Mouse (Mus musculus): Measurements from ENCODE around the gene 4833427G06Rik. TPM values are rescaled to one million over a fixed set of nuclear protein-coding genes. Genes with fewer than 3 reads are reported as not detected.
A peak's percentile ranks its signal among the peaks of the same experiment; 100 is the strongest.

Gene 4833427G06Rik
- polyA plus RNA-seq, 1 experiment from 2014 or later = 1.3 TPM

DNA sequence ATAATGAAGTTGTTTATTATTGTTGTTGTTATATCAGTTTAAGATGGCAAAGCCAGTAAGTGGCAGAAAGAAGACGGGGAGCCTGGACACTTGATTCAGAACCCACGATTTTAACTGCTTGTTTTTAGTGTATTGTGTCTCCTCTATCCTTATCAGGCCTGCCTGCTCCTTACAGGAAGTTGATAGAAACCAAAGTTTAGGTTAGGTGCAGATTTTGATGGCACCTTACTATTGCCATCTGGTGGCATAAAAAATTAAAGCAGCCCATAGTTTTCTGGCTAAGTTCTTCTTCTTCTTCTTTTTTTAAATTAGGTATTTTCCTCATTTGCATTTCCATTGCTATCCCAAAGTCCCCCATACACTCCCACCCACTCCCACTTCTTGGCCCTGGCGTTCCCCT, 49.7 kb downstream of the 4833427G06Rik start:
- Histone ChIP-seq H3K36me3 (ENCODE audit: control insufficient read depth, insufficient read depth, low read length) (no peaks in the 10 kb centered on the region), H3K4me3 (ENCODE audit: low read depth, low read length) (no peak overlapping the region), H3K4me1 (ENCODE audit: control insufficient read depth, insufficient read depth, low read length) (no peaks in the 10 kb centered on the region), H3K9ac (ENCODE audit: low read depth, low read length) (no peak overlapping the region), H3K4me2 (ENCODE audit: low read length) (no peak overlapping the region), H3K27me3 (ENCODE audit: control insufficient read depth, insufficient read depth, low read depth, low read length) (no peaks in the 10 kb centered on the region), H3K9me3 (replicated peaks; ENCODE audit: control insufficient read depth, low read length, poor library complexity, severe bottlenecking) (no peaks in the 10 kb centered on the region), H3K27ac (ENCODE audit: low read length) (no peak overlapping the region)
- WGBS = 81% methylated on average over 3 of the region's 3 CpGs
- no peak for ATAC-seq

DNA sequence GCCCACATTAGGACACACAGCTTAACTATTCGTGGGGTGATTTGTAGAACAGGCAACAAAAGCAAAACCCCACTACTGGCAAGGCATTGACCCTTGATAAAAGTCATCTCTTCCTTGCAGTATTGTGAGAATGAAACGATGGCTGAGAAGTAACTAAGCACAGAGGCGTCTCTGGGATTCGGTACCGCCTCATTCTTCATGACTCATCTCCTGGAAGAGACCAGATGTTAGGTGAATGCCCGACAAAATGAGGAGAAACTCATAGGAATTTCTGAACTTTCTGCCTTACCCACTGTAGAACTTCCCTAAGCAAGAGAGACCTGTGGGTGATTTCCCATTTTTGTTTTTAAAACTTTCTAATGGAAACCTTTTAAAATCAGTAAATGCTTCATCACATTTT, 59.7 kb downstream of the 4833427G06Rik start:
- Histone ChIP-seq H3K36me3 (ENCODE audit: control insufficient read depth, insufficient read depth, low read length) (no peaks in the 10 kb centered on the region), H3K4me3 (ENCODE audit: low read depth, low read length) (no peak overlapping the region), H3K27ac (ENCODE audit: low read length) (no peak overlapping the region), H3K9me3 (replicated peaks; ENCODE audit: control insufficient read depth, low read length, poor library complexity, severe bottlenecking) (no peaks in the 10 kb centered on the region), H3K9ac (ENCODE audit: low read depth, low read length) (no peak overlapping the region), H3K27me3 (ENCODE audit: control insufficient read depth, insufficient read depth, low read depth, low read length) (no peaks in the 10 kb centered on the region), H3K4me2 (ENCODE audit: low read length) (no peak overlapping the region), H3K4me1 (ENCODE audit: control insufficient read depth, insufficient read depth, low read length) (no peaks in the 10 kb centered on the region)
- no peak for ATAC-seq
- WGBS = 88% methylated on average over 6 of the region's 6 CpGs

- H3K4me3 ChIP-seq (ENCODE audit: low read depth, low read length) = no peak overlapping the region
- no peaks in the 10 kb centered on the region for H3K36me3 ChIP-seq (ENCODE audit: control insufficient read depth, insufficient read depth, low read length)
- no peaks in the 10 kb centered on the region for H3K4me1 ChIP-seq (ENCODE audit: control insufficient read depth, insufficient read depth, low read length)
- no peak overlapping the region for H3K27ac ChIP-seq (ENCODE audit: low read length)
- no peak for ATAC-seq
- no peak overlapping the region for H3K9ac ChIP-seq (ENCODE audit: low read depth, low read length)
- no peak overlapping the region for H3K4me2 ChIP-seq (ENCODE audit: low read length)
- 90% methylated on average over 7 of the region's 7 CpGs for WGBS
- no peaks in the 10 kb centered on the region for H3K27me3 ChIP-seq (ENCODE audit: control insufficient read depth, insufficient read depth, low read depth, low read length)
- no peaks in the 10 kb centered on the region for H3K9me3 ChIP-seq (replicated peaks; ENCODE audit: control insufficient read depth, low read length, poor library complexity, severe bottlenecking)
Observed at GRCm38 (mm10) chr9:51041491-51041980, 60.3 kb downstream of the 4833427G06Rik start.

DNA sequence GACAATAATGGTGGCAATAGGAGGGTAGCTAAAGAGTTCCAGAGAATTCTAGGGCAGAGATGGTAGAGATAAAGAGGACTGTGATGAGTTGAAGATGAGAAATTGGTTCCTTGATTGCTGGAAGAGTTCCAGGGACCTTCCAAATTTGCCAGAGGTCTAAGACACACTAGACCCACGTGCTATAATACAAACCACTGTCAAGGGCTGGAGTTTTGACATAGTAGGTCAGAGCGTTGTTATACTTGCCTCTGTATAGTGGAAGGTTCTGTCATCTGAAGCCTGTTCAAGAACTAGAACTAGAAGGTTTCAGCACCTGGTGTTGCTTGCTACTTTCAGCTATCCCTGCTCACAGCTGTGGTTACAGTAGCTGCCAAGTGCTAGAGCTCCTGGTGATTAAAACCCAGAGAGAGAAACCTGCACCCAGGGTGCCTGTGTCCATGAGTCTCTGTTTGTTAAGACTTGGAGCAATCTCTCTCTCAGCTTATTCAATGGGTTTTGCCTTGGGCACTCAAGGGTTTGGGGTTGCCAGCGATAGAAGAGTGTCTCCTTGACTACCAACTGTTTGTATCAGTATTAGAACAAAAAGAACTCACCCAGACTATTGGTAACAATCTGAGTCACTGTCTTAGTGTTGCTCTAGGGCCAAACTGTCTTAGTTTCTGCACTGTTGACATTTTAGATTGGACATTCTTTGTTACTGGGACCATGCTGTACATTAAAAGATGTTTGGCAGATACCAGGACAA, 68.9 kb downstream of the 4833427G06Rik start:
- Histone ChIP-seq H3K9ac (ENCODE audit: low read depth, low read length) (no peak overlapping the region), H3K27ac (ENCODE audit: low read length) (no peak overlapping the region), H3K4me1 (ENCODE audit: control insufficient read depth, insufficient read depth, low read length) (no peaks in the 10 kb centered on the region), H3K27me3 (ENCODE audit: control insufficient read depth, insufficient read depth, low read depth, low read length) (no peaks in the 10 kb centered on the region), H3K9me3 (replicated peaks; ENCODE audit: control insufficient read depth, low read length, poor library complexity, severe bottlenecking) (no peaks in the 10 kb centered on the region), H3K36me3 (ENCODE audit: control insufficient read depth, insufficient read depth, low read length) (no peaks in the 10 kb centered on the region), H3K4me2 (ENCODE audit: low read length) (no peak overlapping the region), H3K4me3 (ENCODE audit: low read depth, low read length) (no peak overlapping the region)
- 76% methylated on average over 3 of the region's 3 CpGs for WGBS
- ATAC-seq = no peak

GRCm38 (mm10) chr9:51032291-51032690, 69.6 kb downstream of the 4833427G06Rik start:
- Histone ChIP-seq H3K4me1 (ENCODE audit: control insufficient read depth, insufficient read depth, low read length) (no peaks in the 10 kb centered on the region), H3K36me3 (ENCODE audit: control insufficient read depth, insufficient read depth, low read length) (no peaks in the 10 kb centered on the region), H3K27me3 (ENCODE audit: control insufficient read depth, insufficient read depth, low read depth, low read length) (no peaks in the 10 kb centered on the region), H3K27ac (ENCODE audit: low read length) (no peak overlapping the region), H3K4me3 (ENCODE audit: low read depth, low read length) (no peak overlapping the region), H3K9ac (ENCODE audit: low read depth, low read length) (no peak overlapping the region), H3K4me2 (ENCODE audit: low read length) (no peak overlapping the region), H3K9me3 (replicated peaks; ENCODE audit: control insufficient read depth, low read length, poor library complexity, severe bottlenecking) (no peaks in the 10 kb centered on the region)
- WGBS = 74% methylated on average over 8 of the region's 8 CpGs
- ATAC-seq = no peak

DNA sequence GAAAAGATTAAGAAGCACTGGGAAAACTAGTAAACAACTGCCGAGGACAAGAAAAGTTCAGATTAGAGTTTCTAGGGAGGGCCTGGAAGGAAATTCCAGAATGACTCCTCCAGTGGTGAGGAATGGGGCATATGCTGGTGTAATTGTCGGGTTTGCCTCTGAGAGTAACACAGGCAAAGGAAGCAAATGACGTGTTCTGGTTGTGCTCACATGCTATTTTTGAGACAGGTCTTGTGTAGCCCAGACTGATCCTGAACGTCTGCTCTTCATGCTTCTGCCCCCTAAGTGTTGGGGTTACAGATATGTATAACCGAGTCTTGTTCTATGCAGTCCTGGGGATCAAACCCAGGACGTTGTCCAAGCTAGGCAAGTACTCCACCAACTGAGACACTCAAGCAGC, 70.3 kb downstream of the 4833427G06Rik start:
- no peak for ATAC-seq
- H3K4me3 ChIP-seq (ENCODE audit: low read depth, low read length) = no peak overlapping the region
- 74% methylated on average over 6 of the region's 6 CpGs for WGBS
- no peak overlapping the region for H3K9ac ChIP-seq (ENCODE audit: low read depth, low read length)
- H3K9me3 ChIP-seq (replicated peaks; ENCODE audit: control insufficient read depth, low read length, poor library complexity, severe bottlenecking) = no peaks in the 10 kb centered on the region
- H3K4me2 ChIP-seq (ENCODE audit: low read length) = no peak overlapping the region
- H3K4me1 ChIP-seq (ENCODE audit: control insufficient read depth, insufficient read depth, low read length) = no peaks in the 10 kb centered on the region
- H3K27ac ChIP-seq (ENCODE audit: low read length) = no peak overlapping the region
- H3K27me3 ChIP-seq (ENCODE audit: control insufficient read depth, insufficient read depth, low read depth, low read length) = no peaks in the 10 kb centered on the region
- H3K36me3 ChIP-seq (ENCODE audit: control insufficient read depth, insufficient read depth, low read length) = no peaks in the 10 kb centered on the region

MicroRNA genes within 50 kb of the gene (microRNA counts, 519-probe panel; counts per million panel counts)
- microRNA mmu-miR-34b-3p (2,095 counts per million, percentile 55 among the panel's probes with 10 or more counts), microRNA mmu-miR-34b-5p (2,144 counts per million, percentile 60 among the panel's probes with 10 or more counts), microRNA mmu-miR-34c (2,867 counts per million, percentile 84 among the panel's probes with 10 or more counts)

Small RNA genes lying within 50 kb of the gene (microRNA-seq; reads per million reads assigned to microRNA genes)
- gene Mir34b = 34.3 reads per million, percentile 42 among the genes with 10 or more reads in this experiment
- gene Mir34c = 837 reads per million, percentile 77 among the genes with 10 or more reads in this experiment

Other genes with a start within 250 kb of the 4833427G06Rik start
- gene Sik2, start 93.0 kb downstream of the 4833427G06Rik start, polyA plus RNA-seq (2015; fragmentation: Nextera tagmentation; extraction: Ambion mirVana) = 19.5 and 20.2 TPM in 2 replicates
- gene Btg4, start 41.2 kb downstream of the 4833427G06Rik start, polyA plus RNA-seq (2015; fragmentation: Nextera tagmentation; extraction: Ambion mirVana) = not detected in 2 replicates
- 1.1 and 1.2 TPM in 2 replicates for gene Layn, start 25.0 kb downstream of the 4833427G06Rik start, polyA plus RNA-seq (2015; fragmentation: Nextera tagmentation; extraction: Ambion mirVana)
- gene Gm32742, start 63.4 kb upstream of the 4833427G06Rik start, polyA plus RNA-seq (2015; fragmentation: Nextera tagmentation; extraction: Ambion mirVana) = 0.03 TPM in 1 of 2 replicates, not detected in the other
- 0.11 and 0.16 TPM in 2 replicates for gene Pou2af1, start 111.6 kb upstream of the 4833427G06Rik start, polyA plus RNA-seq (2015; fragmentation: Nextera tagmentation; extraction: Ambion mirVana)
- gene Colca2, start 176.5 kb upstream of the 4833427G06Rik start, polyA plus RNA-seq (2015; fragmentation: Nextera tagmentation; extraction: Ambion mirVana) = 0.38 and 0.55 TPM in 2 replicates
- not detected in 2 replicates for gene 1810046K07Rik, start 226.8 kb upstream of the 4833427G06Rik start, polyA plus RNA-seq (2015; fragmentation: Nextera tagmentation; extraction: Ambion mirVana)

All from midbrain, embryonic 16.5 days (tissue).